Mouse (Mus musculus): ENCODE results near the gene Glod5. TPM values are rescaled to one million over a fixed set of nuclear protein-coding genes. Genes with fewer than 3 reads are reported as not detected.
"Not testable (repeated sequence)": the region's sequence is repeated elsewhere in the genome, so short reads cannot be mapped to it uniquely, and the experiment has no call there.

The Glod5 gene
- polyA plus RNA-seq (2015; fragmentation: Nextera tagmentation; extraction: Ambion mirVana), result not detected in 2 replicates

DNA sequence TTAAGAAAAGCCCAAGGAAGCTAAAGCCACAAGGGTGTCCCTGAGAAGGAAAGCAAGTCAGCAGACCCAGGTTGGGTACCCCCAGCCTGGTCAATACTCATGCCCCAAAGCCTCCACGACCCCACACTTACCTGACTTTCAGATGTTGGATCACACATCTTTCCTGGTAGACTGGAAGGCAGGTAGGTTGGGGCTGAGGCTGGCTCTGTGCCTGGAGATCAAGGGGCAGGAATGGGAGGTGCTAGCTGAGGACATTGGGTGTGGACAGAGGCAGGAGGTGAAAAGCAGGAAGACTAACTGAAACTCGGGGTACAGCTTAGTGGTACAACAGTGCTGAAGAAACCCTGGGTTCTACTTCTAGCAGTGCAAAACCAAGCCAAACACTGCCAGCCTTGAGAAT is at the start of gene Glod5:
TSS of gene Glod5 (minus strand) at position 207 of the 400 bp plus-strand sequence.
- H3K36me3 ChIP-seq, result no peaks in the 10 kb centered on the region
- H3K27ac ChIP-seq, result no peak within 1 kb of the TSS
- no peak for ATAC-seq (ENCODE audit: insufficient number of reproducible peaks, insufficient read depth, low FRiP score, low TSS enrichment, low read depth)
- H3K9me3 ChIP-seq, result no peaks in the 10 kb centered on the region
- no peaks in the 10 kb centered on the region for H3K27me3 ChIP-seq
- H3K9ac ChIP-seq, result no peak within 1 kb of the TSS
- H3K4me2 ChIP-seq, result no peak within 1 kb of the TSS
- H3K4me1 ChIP-seq, result no peaks in the 10 kb centered on the region
- 70% methylated on average over 2 of the region's 2 CpGs for WGBS
- no peak within 1 kb of the TSS for H3K4me3 ChIP-seq

DNA sequence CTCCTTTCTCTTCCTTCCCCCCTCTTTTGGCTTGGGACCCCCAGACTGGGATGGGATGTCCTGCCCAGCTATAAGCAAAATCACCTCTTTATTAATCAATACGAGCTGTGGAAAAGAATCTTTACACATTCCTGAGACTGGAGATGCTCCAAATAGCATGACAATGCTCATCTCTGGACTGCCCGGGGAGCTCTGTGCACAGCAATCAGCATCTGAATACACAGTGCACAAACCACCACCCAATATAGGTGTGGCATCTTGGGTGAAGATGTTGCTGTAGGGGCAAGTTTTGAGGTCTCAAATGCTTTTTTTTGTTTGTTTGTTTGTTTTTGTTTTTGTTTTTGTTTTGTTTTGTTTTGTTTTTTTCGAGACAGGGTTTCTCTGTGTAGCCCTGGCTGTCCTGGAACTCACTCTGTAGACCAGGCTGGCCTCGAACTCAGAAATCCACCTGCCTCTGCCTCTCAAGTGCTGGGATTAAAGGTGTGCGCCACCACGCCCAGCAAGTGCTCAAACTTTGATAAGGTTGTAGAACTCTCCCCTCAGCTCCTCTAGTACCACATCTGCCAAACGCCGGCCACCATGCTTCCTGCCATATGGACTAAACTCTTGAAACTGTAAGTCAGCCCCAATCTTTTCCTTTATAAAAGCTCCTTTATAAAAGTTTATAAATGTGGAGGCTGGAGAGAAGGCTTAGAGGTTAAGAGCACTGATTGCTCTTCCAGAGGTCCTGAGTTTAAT is 32.9 kb upstream of the Glod5 start:
- not testable (repeated sequence) for H3K36me3 ChIP-seq; H3K27me3 ChIP-seq; H3K4me2 ChIP-seq; H3K4me3 ChIP-seq; H3K27ac ChIP-seq; H3K9ac ChIP-seq; H3K4me1 ChIP-seq; H3K9me3 ChIP-seq; ATAC-seq (ENCODE audit: insufficient number of reproducible peaks, insufficient read depth, low FRiP score, low TSS enrichment, low read depth)
- 80% methylated on average over 8 of the region's 8 CpGs for WGBS

DNA sequence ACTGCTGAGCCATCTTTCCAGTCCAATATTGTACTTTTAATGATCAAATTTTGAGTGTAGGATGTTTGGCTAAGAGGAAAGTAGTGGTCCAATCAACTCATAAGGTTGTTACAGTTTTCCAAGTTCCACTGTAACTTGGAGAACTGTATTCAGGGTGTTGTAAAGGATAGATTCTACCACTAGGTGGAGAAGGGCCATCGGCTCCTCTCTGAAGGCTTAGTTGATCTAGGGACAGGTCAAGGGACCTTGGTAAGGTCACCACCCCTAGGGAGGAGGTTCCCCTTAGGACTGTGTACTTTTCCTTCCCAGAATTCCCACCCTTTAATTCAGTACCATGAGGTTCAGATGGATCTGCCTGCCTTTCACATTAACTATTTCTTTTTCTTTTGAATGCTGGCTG is 14.7 kb upstream of the Glod5 start:
- Histone ChIP-seq H3K9me3 (no peaks in the 10 kb centered on the region), H3K27me3 (no peaks in the 10 kb centered on the region), H3K27ac (no peak overlapping the region), H3K36me3 (no peaks in the 10 kb centered on the region), H3K4me1 (no peaks in the 10 kb centered on the region), H3K4me2 (no peak overlapping the region), H3K4me3 (no peak overlapping the region), H3K9ac (no peak overlapping the region)
- no peak for ATAC-seq (ENCODE audit: insufficient number of reproducible peaks, insufficient read depth, low FRiP score, low TSS enrichment, low read depth)
- 71% methylated on average over 1 of the region's 1 CpGs for WGBS

DNA sequence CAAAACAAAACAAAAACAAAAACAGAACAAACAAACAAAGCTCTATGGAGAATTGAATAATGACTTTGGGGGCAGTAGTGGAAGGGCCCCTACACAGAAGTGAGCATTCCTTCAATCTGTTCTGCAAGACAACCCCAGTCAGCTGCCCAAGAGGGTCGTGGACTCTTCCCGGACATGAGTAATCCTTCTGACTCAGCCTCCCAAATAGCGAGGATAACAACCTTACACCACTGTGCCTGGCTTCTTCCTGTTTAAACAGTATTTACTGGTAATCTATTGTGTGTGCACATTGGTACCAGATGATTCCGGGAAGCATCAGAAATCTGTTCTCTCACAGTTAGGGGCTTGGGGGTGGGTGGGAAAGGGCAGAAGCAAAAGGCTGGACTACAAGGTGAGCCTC is 8.5 kb upstream of the Glod5 start:
- no peaks in the 10 kb centered on the region for H3K9me3 ChIP-seq
- H3K9ac ChIP-seq, result no peak overlapping the region
- no peaks in the 10 kb centered on the region for H3K27me3 ChIP-seq
- H3K4me2 ChIP-seq, result no peak overlapping the region
- no peak for ATAC-seq (ENCODE audit: insufficient number of reproducible peaks, insufficient read depth, low FRiP score, low TSS enrichment, low read depth)
- H3K36me3 ChIP-seq, result no peaks in the 10 kb centered on the region
- 77% methylated on average over 4 of the region's 4 CpGs for WGBS
- no peak overlapping the region for H3K4me3 ChIP-seq
- H3K4me1 ChIP-seq, result no peaks in the 10 kb centered on the region
- H3K27ac ChIP-seq, result no peak overlapping the region

- Histone ChIP-seq H3K9ac (no peak overlapping the region), H3K27me3 (no peaks in the 10 kb centered on the region), H3K27ac (no peak overlapping the region), H3K4me1 (no peaks in the 10 kb centered on the region), H3K4me2 (no peak overlapping the region), H3K9me3 (no peaks in the 10 kb centered on the region), H3K36me3 (no peaks in the 10 kb centered on the region), H3K4me3 (no peak overlapping the region)
- no peak for ATAC-seq (ENCODE audit: insufficient number of reproducible peaks, insufficient read depth, low FRiP score, low TSS enrichment, low read depth)
- WGBS, result 65% methylated on average over 2 of the region's 2 CpGs
These were observed 6.5 kb upstream of the Glod5 start for GRCm38 (mm10) chrX:8024795-8025194.

DNA sequence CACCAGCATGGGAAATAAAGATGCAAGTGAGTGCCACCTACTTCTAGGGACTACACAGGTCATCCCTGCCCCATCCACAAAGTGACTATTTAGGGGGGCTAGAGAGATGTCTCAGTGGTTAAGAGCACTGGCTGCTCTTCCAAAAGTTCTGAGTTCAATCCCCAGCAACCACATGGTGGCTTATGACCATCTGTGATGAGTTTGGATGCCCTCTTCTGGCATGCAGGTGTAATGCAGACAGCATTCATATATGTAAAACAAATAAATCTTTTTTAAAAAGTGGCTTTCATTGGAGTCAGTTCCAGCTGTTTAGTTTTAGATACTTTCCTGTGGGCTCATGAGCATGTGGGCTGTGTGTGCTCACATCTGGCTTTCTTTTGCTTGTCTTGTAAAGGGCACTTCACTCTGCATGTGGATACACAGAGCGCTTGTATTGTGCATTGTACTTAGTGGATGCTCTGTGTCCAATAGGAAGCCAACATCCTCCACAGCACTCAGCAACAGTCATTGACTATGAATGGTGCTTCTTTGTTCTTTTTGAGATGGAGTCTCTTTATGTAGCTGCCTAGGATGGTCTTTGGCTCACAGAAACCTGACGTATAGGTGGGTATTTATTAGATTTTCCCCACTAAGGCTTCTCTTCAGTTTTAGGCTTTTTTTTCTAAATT is 2.0 kb upstream of the Glod5 start:
- H3K27ac ChIP-seq, result no peak overlapping the region
- WGBS, result 68% methylated on average over 2 of the region's 2 CpGs
- no peak overlapping the region for H3K4me3 ChIP-seq
- H3K9ac ChIP-seq, result no peak overlapping the region
- H3K36me3 ChIP-seq, result no peaks in the 10 kb centered on the region
- no peaks in the 10 kb centered on the region for H3K4me1 ChIP-seq
- H3K4me2 ChIP-seq, result no peak overlapping the region
- no peaks in the 10 kb centered on the region for H3K9me3 ChIP-seq
- H3K27me3 ChIP-seq, result no peaks in the 10 kb centered on the region
- ATAC-seq (ENCODE audit: insufficient number of reproducible peaks, insufficient read depth, low FRiP score, low TSS enrichment, low read depth), result no peak

GRCm38 (mm10) chrX:8017142-8017541 is 1.1 kb downstream of the Glod5 start:
- Histone ChIP-seq H3K4me3 (no peak overlapping the region), H3K27me3 (no peaks in the 10 kb centered on the region), H3K27ac (no peak overlapping the region), H3K9me3 (no peaks in the 10 kb centered on the region), H3K36me3 (no peaks in the 10 kb centered on the region), H3K4me2 (no peak overlapping the region), H3K9ac (no peak overlapping the region), H3K4me1 (no peaks in the 10 kb centered on the region)
- ATAC-seq (ENCODE audit: insufficient number of reproducible peaks, insufficient read depth, low FRiP score, low TSS enrichment, low read depth), result no peak
- WGBS, result 10% methylated on average over 5 of the region's 5 CpGs

- not testable (repeated sequence) for H3K9ac ChIP-seq; H3K36me3 ChIP-seq; H3K4me1 ChIP-seq; ATAC-seq (ENCODE audit: insufficient number of reproducible peaks, insufficient read depth, low FRiP score, low TSS enrichment, low read depth); H3K27ac ChIP-seq; H3K27me3 ChIP-seq; H3K9me3 ChIP-seq; H3K4me3 ChIP-seq; H3K4me2 ChIP-seq
- WGBS, result 22% methylated on average over 7 of the region's 7 CpGs
These were observed 2.6 kb downstream of the Glod5 start for GRCm38 (mm10) chrX:8015675-8016074.

- Histone ChIP-seq H3K4me3 (no peak overlapping the region), H3K4me1 (no peaks in the 10 kb centered on the region), H3K4me2 (no peak overlapping the region), H3K27ac (no peak overlapping the region), H3K36me3 (no peaks in the 10 kb centered on the region), H3K9ac (no peak overlapping the region), H3K9me3 (no peaks in the 10 kb centered on the region), H3K27me3 (no peaks in the 10 kb centered on the region)
- ATAC-seq (ENCODE audit: insufficient number of reproducible peaks, insufficient read depth, low FRiP score, low TSS enrichment, low read depth), result no peak
- WGBS, result 24% methylated on average over 8 of the region's 8 CpGs
These were observed 4.5 kb downstream of the Glod5 start for GRCm38 (mm10) chrX:8013569-8014314.

- WGBS, result 19% methylated on average over 2 of the region's 2 CpGs
These were observed 5.1 kb downstream of the Glod5 start for GRCm38 (mm10) chrX:8013157-8013556.

GRCm38 (mm10) chrX:8009356-8009755 is 8.9 kb downstream of the Glod5 start:
- H3K36me3 ChIP-seq; H3K4me1 ChIP-seq; ATAC-seq (ENCODE audit: insufficient number of reproducible peaks, insufficient read depth, low FRiP score, low TSS enrichment, low read depth); H3K9ac ChIP-seq; H3K4me3 ChIP-seq; H3K9me3 ChIP-seq; H3K27me3 ChIP-seq; H3K27ac ChIP-seq; H3K4me2 ChIP-seq: not testable (repeated sequence)
- 75% methylated on average over 4 of the region's 4 CpGs for WGBS

More at GRCm38 (mm10) chrX:8013157-8013556, 5.1 kb downstream of the Glod5 start:
- Histone ChIP-seq H3K4me1 (no peaks in the 10 kb centered on the region), H3K36me3 (no peaks in the 10 kb centered on the region), H3K9ac (no peak overlapping the region), H3K27me3 (no peaks in the 10 kb centered on the region), H3K4me2 (no peak overlapping the region), H3K9me3 (no peaks in the 10 kb centered on the region), H3K27ac (no peak overlapping the region), H3K4me3 (no peak overlapping the region)
- ATAC-seq (ENCODE audit: insufficient number of reproducible peaks, insufficient read depth, low FRiP score, low TSS enrichment, low read depth), result no peak

DNA sequence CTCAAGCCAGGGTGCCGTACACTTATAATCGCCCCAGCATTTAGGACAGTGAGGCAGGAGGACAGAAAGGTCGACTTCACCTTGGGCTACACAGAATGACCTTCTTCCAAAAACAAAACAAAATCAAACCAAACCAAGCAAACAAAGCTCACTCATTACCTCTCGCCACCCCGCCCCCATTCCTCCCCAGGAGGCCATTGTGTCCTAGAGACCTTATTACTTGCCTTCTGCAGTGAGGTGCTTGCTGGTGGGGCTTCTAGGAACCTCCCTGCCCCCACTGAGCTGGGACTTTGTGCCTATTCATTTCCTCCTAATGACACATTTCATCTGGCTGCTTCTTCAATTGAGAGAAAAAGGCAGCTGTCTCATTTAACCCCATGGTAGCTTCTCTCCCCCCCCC is 9.7 kb downstream of the Glod5 start:
- H3K4me2 ChIP-seq, result no peak overlapping the region
- no peaks in the 10 kb centered on the region for H3K9me3 ChIP-seq
- ATAC-seq (ENCODE audit: insufficient number of reproducible peaks, insufficient read depth, low FRiP score, low TSS enrichment, low read depth), result no peak
- H3K36me3 ChIP-seq, result no peaks in the 10 kb centered on the region
- no peak overlapping the region for H3K9ac ChIP-seq
- H3K4me1 ChIP-seq, result no peaks in the 10 kb centered on the region
- no peak overlapping the region for H3K27ac ChIP-seq
- H3K4me3 ChIP-seq, result no peak overlapping the region
- WGBS, result 43% methylated on average over 5 of the region's 5 CpGs
- H3K27me3 ChIP-seq, result no peaks in the 10 kb centered on the region

Data from embryonic facial prominence, embryonic 13.5 days (tissue).